Mouse (Mus musculus) MEL (cell line): ENCODE measurements around the gene Sumf1. TPM values are rescaled to one million over a fixed set of nuclear protein-coding genes. Genes with fewer than 3 reads are reported as not detected.

ENCODE experiments used
- DNase-seq: peaks from one replicate; pipeline ENCODE4 v3.0.0; 2011; ENCODE audit warnings: low read depth, low spot score
- H3K27ac ChIP-seq: 2 replicates; pipeline ENCODE4 v1.5.1; 2012; ENCODE audit warnings: low read depth, mild to moderate bottlenecking, control low read depth, low read length, moderate library complexity; ENCODE audit not compliant: control insufficient read depth
- H3K27me3 ChIP-seq, 2 experiments: fragments of 150-350 bp in 1 of 2; sonication (generic) in 1 of 2; 2 replicates each; pipeline ENCODE4 v1.6.1; 2012; ENCODE audit warnings: low read length in 2 of 2, mild to moderate bottlenecking in 2 of 2, improper control_type of control experiment in 1 of 2, moderate library complexity in 1 of 2; ENCODE audit not compliant: insufficient read depth in 2 of 2, control insufficient read depth in 1 of 2
- H3K36me3 ChIP-seq, 2 experiments: 2 replicates each; pipeline ENCODE4 v1.6.1; 2012 to 2014; ENCODE audit warnings: low read length in 2 of 2, improper control_type of control experiment in 1 of 2, inconsistent platforms in 1 of 2, mild to moderate bottlenecking in 1 of 2; ENCODE audit not compliant: insufficient read depth in 2 of 2, control insufficient read depth in 1 of 2
- H3K4me1 ChIP-seq, 2 experiments: fragments of 150-350 bp in 1 of 2; sonication (generic) in 1 of 2; 2 replicates each; pipeline ENCODE4 v1.6.1; 2012; ENCODE audit warnings: low read length in 2 of 2, improper control_type of control experiment in 1 of 2, mild to moderate bottlenecking in 1 of 2; ENCODE audit not compliant: insufficient read depth in 2 of 2, control insufficient read depth in 1 of 2
- H3K4me3 ChIP-seq, 2 experiments: fragments of 150-350 bp in 1 of 2; sonication (generic) in 1 of 2; 2 replicates each; pipeline ENCODE4 v1.5.1; 2012; ENCODE audit warnings: low read depth in 2 of 2, low read length in 2 of 2, mild to moderate bottlenecking in 2 of 2, moderate library complexity in 2 of 2, control low read depth in 1 of 2, improper control_type of control experiment in 1 of 2; ENCODE audit not compliant: control insufficient read depth in 1 of 2, insufficient read depth in 1 of 2
- H3K79me2 ChIP-seq: 2 replicates; pipeline ENCODE4 v1.6.1; 2012; ENCODE audit warnings: mild to moderate bottlenecking, low read length, moderate library complexity; ENCODE audit not compliant: control insufficient read depth, poor library complexity, insufficient read depth
- H3K9ac ChIP-seq: 2 replicates; pipeline ENCODE4 v1.6.1; 2012; ENCODE audit warnings: low read depth, mild to moderate bottlenecking, control low read depth, low read length, moderate library complexity; ENCODE audit not compliant: control insufficient read depth, poor library complexity, severe bottlenecking
- H3K9me3 ChIP-seq: fragments of 150-350 bp; sonication (generic); replicated peaks from 2 replicates; pipeline ENCODE4 v1.6.1; 2012; ENCODE audit warnings: mild to moderate bottlenecking, low read length, improper control_type of control experiment, moderate library complexity; ENCODE audit not compliant: insufficient read depth
- CHD1 ChIP-seq: IDR thresholded peaks from 2 replicates; pipeline ENCODE4 v1.6.1; 2012; ENCODE audit warnings: low read depth, mild to moderate bottlenecking, inconsistent platforms, low read length, improper control_type of control experiment
- CTCF ChIP-seq, 3 experiments: IDR thresholded peaks in 2 of 3; conservative IDR thresholded peaks in 1 of 3; 2 replicates each; pipeline ENCODE4 v1.5.1; 2011 to 2012; ENCODE audit warnings: low read length in 3 of 3, low read depth in 2 of 3, mild to moderate bottlenecking in 2 of 3, improper control_type of control experiment in 1 of 3, inconsistent platforms in 1 of 3, mixed read lengths in 1 of 3, moderate library complexity in 1 of 3; ENCODE audit not compliant: control insufficient read depth in 1 of 3, insufficient read depth in 1 of 3, poor library complexity in 1 of 3, severe bottlenecking in 1 of 3
- ELF1 ChIP-seq: IDR thresholded peaks from 2 replicates; pipeline ENCODE4 v1.6.1; 2014; ENCODE audit warnings: low read depth, mild to moderate bottlenecking, inconsistent platforms, low read length, improper control_type of control experiment, moderate library complexity
- EP300 ChIP-seq, 2 experiments: IDR thresholded peaks; 2 replicates each; pipeline ENCODE4 v1.6.1; 2011; ENCODE audit warnings: improper control_type of control experiment in 2 of 2, low read length in 2 of 2, low read depth in 1 of 2, mild to moderate bottlenecking in 1 of 2
- ETS1 ChIP-seq: IDR thresholded peaks from 2 replicates; pipeline ENCODE4 v1.6.1; 2012; ENCODE audit warnings: low read depth, mild to moderate bottlenecking, inconsistent platforms, low read length, improper control_type of control experiment, moderate library complexity
- GATA1 ChIP-seq: IDR thresholded peaks from 2 replicates; pipeline ENCODE4 v1.6.1; 2011; ENCODE audit warnings: low read depth, low read length, improper control_type of control experiment
- HCFC1 ChIP-seq: IDR thresholded peaks from 2 replicates; pipeline ENCODE4 v1.6.1; 2012; ENCODE audit warnings: low read depth, mild to moderate bottlenecking, inconsistent platforms, low read length, improper control_type of control experiment, moderate library complexity
- JUND ChIP-seq: IDR thresholded peaks from 2 replicates; pipeline ENCODE4 v1.6.1; 2011; ENCODE audit warnings: low read depth, mild to moderate bottlenecking, improper control_type of control experiment, low read length
- MAX ChIP-seq: IDR thresholded peaks from 2 replicates; pipeline ENCODE4 v1.6.1; 2011; ENCODE audit warnings: low read length, improper control_type of control experiment
- MAZ ChIP-seq: IDR thresholded peaks from 2 replicates; pipeline ENCODE4 v1.6.1; 2012; ENCODE audit warnings: low read depth, mild to moderate bottlenecking, inconsistent platforms, low read length, improper control_type of control experiment
- MXI1 ChIP-seq: IDR thresholded peaks from 2 replicates; pipeline ENCODE4 v1.6.1; 2011; ENCODE audit warnings: mild to moderate bottlenecking, low read depth, low read length, improper control_type of control experiment
- MYB ChIP-seq: IDR thresholded peaks from 2 replicates; pipeline ENCODE4 v1.6.1; 2011; ENCODE audit warnings: mild to moderate bottlenecking, low read depth, low read length, improper control_type of control experiment
- MYC ChIP-seq: IDR thresholded peaks from 2 replicates; pipeline ENCODE4 v1.6.1; 2011; ENCODE audit warnings: low read depth, mild to moderate bottlenecking, low read length, improper control_type of control experiment, moderate library complexity
- NELFE ChIP-seq: IDR thresholded peaks from 2 replicates; pipeline ENCODE4 v1.6.1; 2011; ENCODE audit warnings: low read depth, low read length, improper control_type of control experiment
- POLR2AphosphoS2 ChIP-seq: IDR thresholded peaks from 2 replicates; pipeline ENCODE4 v1.6.1; 2011; ENCODE audit warnings: low read length, improper control_type of control experiment
- POLR2AphosphoS5 ChIP-seq: IDR thresholded peaks from 2 replicates; pipeline ENCODE4 v1.6.1; 2012; ENCODE audit warnings: low read depth, borderline replicate concordance, mild to moderate bottlenecking, inconsistent platforms, low read length, moderate library complexity, mixed read lengths
- RAD21 ChIP-seq: IDR thresholded peaks from 2 replicates; pipeline ENCODE4 v1.6.1; 2011; ENCODE audit warnings: mild to moderate bottlenecking, low read depth, low read length, improper control_type of control experiment
- RCOR1 ChIP-seq: IDR thresholded peaks from 2 replicates; pipeline ENCODE4 v1.6.1; 2012; ENCODE audit warnings: low read depth, mild to moderate bottlenecking, inconsistent platforms, low read length, improper control_type of control experiment
- SIN3A ChIP-seq: IDR thresholded peaks from 2 replicates; pipeline ENCODE4 v1.6.1; 2012; ENCODE audit warnings: low read length, improper control_type of control experiment, inconsistent platforms
- SMC3 ChIP-seq: IDR thresholded peaks from 2 replicates; pipeline ENCODE4 v1.6.1; 2011; ENCODE audit warnings: low read depth, low read length, improper control_type of control experiment
- TAL1 ChIP-seq: IDR thresholded peaks from 2 replicates; pipeline ENCODE4 v1.6.1; 2012; ENCODE audit warnings: mild to moderate bottlenecking, inconsistent platforms, low read length, moderate library complexity, mixed read lengths
- TBP ChIP-seq: IDR thresholded peaks from 2 replicates; pipeline ENCODE4 v1.8.0; 2011; ENCODE audit warnings: low read depth, low read length, improper control_type of control experiment
- TCF12 ChIP-seq: IDR thresholded peaks from 2 replicates; pipeline ENCODE4 v1.6.1; 2014; ENCODE audit warnings: low read depth, mild to moderate bottlenecking, inconsistent platforms, low read length, improper control_type of control experiment, moderate library complexity
- USF1 ChIP-seq: IDR thresholded peaks from 2 replicates; pipeline ENCODE4 v1.6.1; 2014; ENCODE audit warnings: low read depth, mild to moderate bottlenecking, inconsistent platforms, low read length, improper control_type of control experiment, moderate library complexity
- ZC3H11A ChIP-seq: IDR thresholded peaks from 2 replicates; pipeline ENCODE4 v1.6.1; 2012; ENCODE audit warnings: low read depth, mild to moderate bottlenecking, inconsistent platforms, low read length, improper control_type of control experiment
- ZKSCAN1 ChIP-seq: IDR thresholded peaks from 2 replicates; pipeline ENCODE4 v1.6.1; 2012; ENCODE audit warnings: low read depth, mild to moderate bottlenecking, inconsistent platforms, low read length, improper control_type of control experiment, moderate library complexity
- ZMIZ1 ChIP-seq: IDR thresholded peaks from 2 replicates; pipeline ENCODE4 v1.6.1; 2012; ENCODE audit warnings: low read depth, mild to moderate bottlenecking, inconsistent platforms, low read length, improper control_type of control experiment, moderate library complexity
- ZNF384 ChIP-seq: IDR thresholded peaks from 2 replicates; pipeline ENCODE4 v1.6.1; 2012; ENCODE audit warnings: low read depth, mild to moderate bottlenecking, inconsistent platforms, low read length, improper control_type of control experiment
- polyA plus RNA-seq, 2 experiments: library from polyadenylated mRNA; stranded (reverse) in 1 of 2; unstranded in 1 of 2; fragments of >175 nt in 1 of 2; fragments of >200 nt in 1 of 2; gene quantifications; 2 replicates each; pipeline versions ENCODE4 v1.2.1 to v1.2.4; 2012; ENCODE audit warnings: low replicate concordance in 2 of 2, low read depth in 1 of 2; ENCODE audit not compliant: insufficient read length in 2 of 2, insufficient read depth in 1 of 2, missing spikeins in 1 of 2
- total RNA-seq: library from RNA; depleted of rRNA; stranded (reverse); fragments of 300-350 nt; gene quantifications from 2 replicates; pipeline ENCODE4 v1.2.3, GENCODE M21; 2012

Sumf1 gene
- total and polyA plus RNA-seq, 3 experiments, result 9.4 to 11.2 TPM; not detected in 1

DNA sequence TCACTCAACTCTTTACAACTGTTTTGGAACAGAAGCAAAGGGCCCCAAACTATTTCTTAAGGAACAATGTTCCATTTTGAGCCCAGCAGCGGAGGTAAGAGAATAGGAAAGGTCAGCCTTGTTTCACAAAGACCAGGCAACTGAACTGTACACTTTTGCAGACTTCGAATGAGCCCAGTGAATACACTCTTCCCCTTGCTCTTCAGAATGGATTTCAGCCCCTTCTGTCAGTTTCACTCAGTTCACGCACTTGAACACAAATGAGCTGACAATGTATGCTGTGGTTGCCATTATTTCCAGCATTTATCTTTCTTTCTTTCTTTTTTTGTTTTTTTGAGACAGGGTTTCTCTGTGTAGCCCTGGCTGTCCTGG, 86.5 kb downstream of the Sumf1 start:
- Histone ChIP-seq H3K27ac (no peak overlapping the region), H3K9me3 (no peaks in the 10 kb centered on the region), H3K36me3 (peaks cover 0 to 2% of the 10 kb centered on the region in 2 experiments; a peak in 2 of 4 replicates), H3K27me3 (no peaks in the 10 kb centered on the region; a peak in 1 of 4 replicates), H3K79me2 (no peaks in the 10 kb centered on the region), H3K4me1 (peaks cover 4 to 9% of the 10 kb centered on the region in 2 experiments; a peak in 3 of 4 replicates), H3K4me3 (peak overlapping the region in 1 of 2 experiments; percentile 32; a peak in 1 of 4 replicates), H3K9ac (peak overlapping the region; percentile 59)
- no peak for DNase-seq
- no peak for TF ChIP-seq MXI1
- TF ChIP-seq ELF1, result no peak
- no peak for TF ChIP-seq ETS1
- no peak for TF ChIP-seq RAD21
- no peak for TF ChIP-seq CHD1
- TF ChIP-seq ZKSCAN1, result no peak
- no peak for TF ChIP-seq POLR2AphosphoS2
- no peak for TF ChIP-seq TCF12
- no peak for TF ChIP-seq HCFC1
- no peak for TF ChIP-seq MYB
- no peak for TF ChIP-seq NELFE

DNA sequence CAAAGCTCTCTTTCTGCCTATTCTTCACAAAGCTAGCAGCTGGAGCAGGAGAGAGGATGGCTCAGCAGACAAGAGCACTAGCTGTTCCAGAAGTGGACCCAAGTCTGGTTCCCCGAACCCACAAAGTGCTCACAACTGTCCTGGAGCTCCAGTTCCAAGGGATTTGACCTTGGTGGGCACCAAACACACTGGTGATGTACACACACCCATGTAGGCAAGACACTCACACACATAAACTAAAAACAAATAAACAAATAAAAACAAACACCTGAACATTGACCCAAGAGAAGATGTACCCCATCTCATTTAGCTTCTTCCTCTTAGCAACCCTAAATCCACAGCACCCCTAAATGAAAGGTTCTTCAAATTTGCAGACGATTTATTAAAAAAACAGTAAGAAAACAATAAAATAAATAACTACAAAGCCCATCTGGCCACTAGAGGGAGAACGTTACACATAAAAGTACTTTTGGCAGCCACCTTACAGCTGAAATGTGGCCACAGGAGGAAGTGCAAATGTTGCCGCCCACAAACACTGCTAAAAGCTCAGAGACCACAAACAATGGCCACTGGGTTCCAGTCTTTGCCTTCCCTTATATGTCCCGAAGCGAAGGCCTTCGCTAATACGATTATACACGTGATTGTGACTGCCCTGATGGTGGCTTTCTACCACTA, 87.1 kb downstream of the Sumf1 start:
- peak overlapping the region; percentile 59 for H3K9ac ChIP-seq
- H3K27ac ChIP-seq, result no peak overlapping the region
- no peaks in the 10 kb centered on the region for H3K36me3 ChIP-seq
- peak; percentile 92 for DNase-seq
- peaks cover 0 to 6% of the 10 kb centered on the region in 2 experiments; a peak in 1 of 4 replicates for H3K4me1 ChIP-seq
- H3K27me3 ChIP-seq, result no peaks in the 10 kb centered on the region; a peak in 1 of 4 replicates
- TF ChIP-seq RAD21 (peak; percentile 98), ETS1 (no peak), ELF1 (peak; percentile 59; the same call in 1 of the 2 replicates), JUND (no peak), CTCF (IDR thresholded peaks at IDR 0.05 in 2 of 3, conservative IDR thresholded peaks at IDR 0.05 in 1 of 3; ENCODE audit: control insufficient read depth in 1 of 3, insufficient read depth in 1 of 3, low read depth in 2 of 3, low read length in 3 of 3, poor library complexity in 1 of 3, severe bottlenecking in 1 of 3) (peak; percentile 33 to 95 (median 55); a peak in 5 of 6 replicates), HCFC1 (0 out of 2 replicates have a peak, but pooled peaks have one; percentile 43), CHD1 (no peak), USF1 (no peak), ZMIZ1 (no peak), ZC3H11A (peak; percentile 95), ZNF384 (peak; percentile 92), TCF12 (no peak), TBP (no peak), NELFE (no peak), MAX (no peak), SIN3A (peak; percentile 87), TAL1 (no peak), POLR2AphosphoS5 (no peak), MYC (peak; percentile 84), RCOR1 (no peak), MXI1 (0 out of 2 replicates have a peak, but pooled peaks have one; percentile 48), SMC3 (peak; percentile 95), EP300 (IDR thresholded peaks at IDR 0.05; ENCODE audit: low read depth in 1 of 2, low read length in 2 of 2) (no peak), MAZ (no peak), GATA1 (no peak)
- peak overlapping the region; percentile 30 to 32; a peak in 1 of 4 replicates for H3K4me3 ChIP-seq
- no peaks in the 10 kb centered on the region for H3K79me2 ChIP-seq
- no peaks in the 10 kb centered on the region for H3K9me3 ChIP-seq
